Mouse (Mus musculus) adrenal gland, adult (tissue): ENCODE data around the gene Smoc1.
A peak's percentile ranks its signal among the peaks of the same experiment; 100 is the strongest.

Experiments
- DNase-seq, 2 experiments: peaks; one replicate each; pipeline ENCODE4 v3.0.0; 2022 to 2023; ENCODE audit warnings: low spot score in 1 of 2; ENCODE audit not compliant: inconsistent age in 2 of 2

Smoc1 gene

DNA sequence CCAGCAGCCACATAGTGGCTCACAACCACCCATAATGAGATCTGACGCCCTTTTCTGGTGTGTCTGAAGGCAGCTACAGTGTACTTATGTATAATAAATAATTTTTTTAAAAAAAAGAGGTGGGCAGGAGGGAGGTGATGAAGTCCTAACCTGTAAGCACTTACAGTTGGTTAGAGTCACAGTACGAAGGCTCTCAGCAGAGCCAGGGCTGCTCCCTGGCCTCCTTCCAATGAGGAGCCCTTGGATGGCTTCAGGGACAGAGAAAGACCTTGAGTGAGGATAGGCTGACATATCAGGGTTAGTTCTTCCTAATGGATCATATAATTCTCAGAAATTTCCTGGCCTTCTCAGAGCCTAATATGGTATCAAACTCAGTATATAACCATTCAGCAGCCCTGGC, 134.7 kb downstream of the Smoc1 start:
- DNase-seq, result peak; percentile 91 to 94

DNA sequence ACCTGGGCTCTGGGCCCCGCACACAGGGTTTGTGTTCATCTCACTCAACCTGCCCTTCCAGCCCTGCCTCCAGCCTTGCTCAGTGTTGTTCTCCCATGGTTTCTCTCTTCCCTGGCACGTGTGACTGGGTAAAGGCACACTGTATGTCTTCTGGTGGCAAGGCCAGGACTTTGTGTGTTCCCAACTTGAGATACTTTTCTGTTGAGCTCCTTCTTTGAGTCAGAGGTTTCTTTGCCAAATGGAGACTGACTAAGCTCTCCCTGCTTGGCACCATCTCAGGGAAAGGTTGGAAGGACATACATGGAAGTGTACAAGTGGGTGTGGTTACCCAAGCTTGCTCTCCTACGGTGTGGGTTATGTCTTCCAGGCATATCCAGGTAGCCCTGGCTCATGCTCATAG, 136.5 kb downstream of the Smoc1 start:
- DNase-seq, result peak; percentile 81 to 91

- peak in 1 of 2 experiments; percentile 67 for DNase-seq
Measured at GRCm38 (mm10) chr12:81163566-81163965, 137.0 kb downstream of the Smoc1 start.

DNA sequence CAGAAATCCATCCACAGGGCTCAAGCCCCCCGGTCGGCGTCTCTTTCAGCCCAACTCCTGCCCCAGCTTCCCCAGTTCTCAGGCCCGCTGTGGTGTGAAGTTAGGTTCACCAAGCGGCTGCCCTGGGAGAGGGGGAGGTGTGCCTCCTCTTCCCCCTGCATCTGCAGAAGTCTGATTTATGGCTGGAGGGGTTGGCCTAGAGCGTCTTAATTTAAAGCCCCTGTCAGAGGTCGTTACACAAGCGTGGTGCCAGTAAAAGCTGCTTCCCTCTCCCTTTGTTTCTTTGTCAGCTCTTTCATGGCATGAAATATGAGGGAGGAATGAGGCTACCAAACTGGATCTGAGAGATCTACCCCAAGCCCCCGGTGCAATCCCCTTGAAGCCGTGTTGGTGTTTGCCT, 139.5 kb downstream of the Smoc1 start:
- DNase-seq, result no peak

- no peak for DNase-seq
Measured at GRCm38 (mm10) chr12:81166615-81167014, 140.0 kb downstream of the Smoc1 start.

DNA sequence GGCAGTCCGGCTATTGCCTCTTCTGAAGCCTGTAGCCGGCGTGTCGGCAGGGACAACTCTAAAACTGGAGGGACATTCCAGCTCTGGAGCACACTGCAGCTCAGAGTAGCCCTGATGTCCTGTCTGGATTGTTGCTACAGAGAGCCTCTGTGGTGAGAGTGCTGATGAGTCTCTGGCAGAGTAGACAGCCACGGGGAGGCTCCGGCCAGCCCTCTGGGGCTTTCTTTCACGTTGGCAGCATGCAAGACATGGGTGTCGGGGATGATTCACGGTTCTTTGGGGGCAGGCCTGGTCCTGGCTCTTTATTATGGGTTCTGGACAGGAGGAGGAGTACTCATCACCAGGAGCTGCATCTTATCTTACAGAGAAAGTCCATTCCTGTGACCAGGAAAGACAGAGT, 140.5 kb downstream of the Smoc1 start:
- DNase-seq, result peak; percentile 44 to 60

DNA sequence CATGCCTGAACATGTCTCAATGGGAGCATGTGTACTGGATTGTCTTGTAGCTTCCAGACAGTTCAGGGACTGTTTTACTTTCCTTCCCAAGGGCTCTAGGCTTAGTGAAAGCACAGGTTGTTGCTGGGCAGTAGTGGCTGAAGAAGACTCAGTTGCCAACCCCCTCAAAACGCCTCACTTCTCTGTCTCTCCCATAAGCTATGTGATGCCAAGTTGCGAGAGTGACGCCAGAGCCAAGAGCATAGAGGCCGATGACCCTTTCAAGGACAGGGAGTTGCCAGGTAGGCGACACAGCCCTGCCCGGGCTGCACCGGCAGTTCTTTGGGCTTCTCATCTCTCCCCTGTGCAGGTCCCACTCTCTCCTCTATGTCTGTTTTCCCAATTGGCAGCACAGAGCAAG, 141.4 kb downstream of the Smoc1 start:
- DNase-seq, result peak in 1 of 2 experiments; percentile 66

DNA sequence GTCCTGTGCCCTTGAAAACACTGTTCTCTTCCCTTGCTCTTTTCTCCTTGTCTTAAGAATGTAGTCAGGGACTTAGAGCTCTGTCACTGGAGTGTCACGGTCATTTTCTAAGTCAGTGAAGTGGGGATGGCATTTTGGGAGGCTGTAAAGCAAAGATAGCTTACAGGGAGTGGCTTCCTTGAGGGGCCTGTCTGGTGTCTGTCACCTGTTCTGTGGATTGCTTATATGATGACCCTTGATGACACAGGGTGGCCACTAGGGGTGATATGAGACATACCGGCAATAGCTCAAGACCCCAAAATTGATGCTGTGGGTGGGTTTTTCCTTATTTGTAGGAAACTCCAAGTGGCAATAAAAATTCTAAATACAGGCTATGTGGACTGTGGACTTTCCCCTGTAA, 141.9 kb downstream of the Smoc1 start:
- DNase-seq, result no peak

- DNase-seq, result peak in 1 of 2 experiments; percentile 65
Measured at GRCm38 (mm10) chr12:81170076-81170475, 143.5 kb downstream of the Smoc1 start.

DNA sequence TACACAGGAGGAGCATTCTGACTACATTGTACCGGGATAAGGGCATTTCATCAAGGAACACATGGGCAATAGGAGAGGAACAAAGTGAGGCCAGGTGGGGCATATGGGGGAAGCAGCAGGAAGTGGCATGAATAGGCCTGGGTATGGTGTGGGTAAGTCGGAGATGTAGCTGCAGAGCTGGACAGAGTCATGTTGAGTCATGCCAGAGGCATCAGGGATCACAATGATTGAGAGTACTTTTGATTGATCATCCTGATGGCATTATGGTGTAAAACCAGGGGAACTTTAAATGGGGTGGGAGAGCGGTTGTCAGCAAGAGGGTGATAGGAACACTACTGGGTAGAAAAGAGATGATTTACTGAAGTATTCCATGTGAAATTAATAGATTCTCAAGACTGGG, 146.4 kb downstream of the Smoc1 start:
- DNase-seq, result peak in 1 of 2 experiments; percentile 75

DNA sequence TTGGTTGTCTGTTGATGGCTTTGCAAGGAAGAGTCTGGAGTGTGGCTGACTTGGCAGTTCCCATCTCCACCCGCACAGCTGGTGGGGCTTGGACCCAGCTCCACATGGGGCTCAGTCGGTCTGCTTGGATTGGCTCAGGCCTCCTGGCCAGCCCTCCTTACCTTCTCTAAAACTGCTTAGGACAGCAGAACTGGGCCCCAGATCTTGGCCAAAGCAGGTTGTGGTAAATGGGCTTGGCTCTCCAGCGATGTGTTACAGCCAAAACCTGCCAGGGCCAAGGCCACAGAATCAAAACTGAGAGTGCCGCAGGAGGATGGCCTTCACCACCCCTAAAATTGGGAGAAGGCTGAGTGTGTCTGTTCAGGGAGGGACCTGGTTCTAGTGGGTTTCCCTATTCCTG, 147.3 kb downstream of the Smoc1 start:
- peak; percentile 82 to 92 for DNase-seq

DNA sequence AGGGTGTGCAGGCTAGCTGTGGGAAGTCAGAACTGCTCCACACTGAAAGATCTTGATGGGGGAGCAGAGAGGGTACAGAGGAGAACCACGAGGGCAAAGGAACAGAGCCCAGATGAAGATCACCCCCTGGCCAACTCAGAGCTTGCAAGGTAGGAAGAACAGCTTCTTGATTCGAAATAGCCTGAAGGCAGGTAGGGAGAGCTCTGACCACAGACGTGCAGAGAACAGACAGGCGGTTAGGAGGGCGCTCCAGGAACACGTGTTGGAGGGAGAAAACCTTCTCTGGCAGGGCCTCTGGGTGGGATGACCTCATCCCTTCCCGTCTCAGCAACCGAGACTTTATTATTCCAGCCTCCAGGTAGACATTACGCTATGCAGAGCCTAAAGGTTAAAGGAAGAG, 148.6 kb downstream of the Smoc1 start:
- peak in 1 of 2 experiments; percentile 30 for DNase-seq

DNA sequence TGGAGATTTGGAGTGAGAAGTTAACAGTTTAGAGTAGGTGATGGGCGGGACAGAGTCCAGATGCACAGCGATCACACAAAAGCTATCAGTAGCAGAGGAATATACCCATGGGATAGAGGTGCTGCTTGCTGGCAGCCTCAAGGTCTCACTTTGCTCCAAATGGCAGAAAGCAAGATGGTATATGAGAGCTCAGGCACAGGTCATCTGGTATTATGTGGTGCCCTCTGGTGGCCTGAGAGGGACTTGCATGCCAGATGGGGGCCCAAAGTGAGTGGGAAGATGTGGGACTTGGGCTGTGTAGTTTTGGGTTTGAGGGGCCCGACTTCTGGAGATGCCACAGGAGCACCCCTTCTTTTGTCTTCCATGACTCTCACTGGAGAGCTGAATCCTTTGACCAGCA, 155.5 kb downstream of the Smoc1 start:
- peak; percentile 76 to 93 for DNase-seq

DNA sequence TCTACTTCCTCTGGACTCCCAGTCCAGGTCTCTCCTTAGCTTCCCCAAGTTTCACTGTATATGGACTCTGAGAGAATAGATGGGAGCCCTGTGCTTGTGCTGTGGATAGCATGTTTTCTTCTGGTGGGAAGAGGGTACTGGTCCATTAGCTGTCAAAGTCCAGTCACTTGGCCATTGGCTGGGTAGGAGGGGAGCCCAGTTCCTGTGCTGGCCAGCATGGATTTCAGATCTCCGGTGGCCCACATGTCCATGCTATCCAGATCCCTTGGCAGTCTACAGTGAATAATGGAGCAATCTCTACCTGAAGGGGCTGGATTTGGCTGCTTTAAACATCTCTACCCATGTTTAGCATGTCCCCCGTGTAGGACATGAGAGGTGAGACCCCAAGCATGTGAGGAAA, 158.4 kb downstream of the Smoc1 start:
- DNase-seq, result no peak

- DNase-seq, result peak in 1 of 2 experiments; percentile 24
Measured at GRCm38 (mm10) chr12:81186081-81186480, 159.5 kb downstream of the Smoc1 start.

GRCm38 (mm10) chr12:81186668-81187067, 160.1 kb downstream of the Smoc1 start:
- peak in 1 of 2 experiments; percentile 61 for DNase-seq

GRCm38 (mm10) chr12:81188423-81188822, 161.8 kb downstream of the Smoc1 start:
- peak in 1 of 2 experiments; percentile 41 for DNase-seq

GRCm38 (mm10) chr12:81188996-81189395, 162.4 kb downstream of the Smoc1 start:
- DNase-seq, result peak in 1 of 2 experiments; percentile 40

GRCm38 (mm10) chr12:81189636-81190035, 163.0 kb downstream of the Smoc1 start:
- DNase-seq, result peak; percentile 44 to 82

DNA sequence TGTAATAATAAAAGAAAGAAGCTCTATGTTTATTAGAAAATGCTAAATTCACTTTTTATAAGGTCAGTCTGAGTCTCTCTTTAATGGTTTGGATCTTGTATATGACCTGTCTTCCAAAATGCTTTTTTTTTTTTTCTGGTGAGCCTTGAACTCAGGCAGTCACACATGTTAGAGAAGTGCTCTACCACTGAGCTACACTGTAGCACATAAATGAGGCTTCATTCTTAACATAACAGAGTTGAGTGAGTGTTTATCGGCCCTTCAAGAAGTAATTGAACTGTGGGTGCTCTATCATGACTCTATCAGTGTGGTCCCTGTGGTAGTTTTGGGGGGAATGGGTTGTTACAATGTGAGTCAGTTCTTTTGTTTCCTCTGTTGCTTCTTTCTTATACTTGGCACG, 167.4 kb downstream of the Smoc1 start:
- no peak for DNase-seq

- DNase-seq, result no peak
Measured at GRCm38 (mm10) chr12:81197468-81198075, 171.0 kb downstream of the Smoc1 start.

DNA sequence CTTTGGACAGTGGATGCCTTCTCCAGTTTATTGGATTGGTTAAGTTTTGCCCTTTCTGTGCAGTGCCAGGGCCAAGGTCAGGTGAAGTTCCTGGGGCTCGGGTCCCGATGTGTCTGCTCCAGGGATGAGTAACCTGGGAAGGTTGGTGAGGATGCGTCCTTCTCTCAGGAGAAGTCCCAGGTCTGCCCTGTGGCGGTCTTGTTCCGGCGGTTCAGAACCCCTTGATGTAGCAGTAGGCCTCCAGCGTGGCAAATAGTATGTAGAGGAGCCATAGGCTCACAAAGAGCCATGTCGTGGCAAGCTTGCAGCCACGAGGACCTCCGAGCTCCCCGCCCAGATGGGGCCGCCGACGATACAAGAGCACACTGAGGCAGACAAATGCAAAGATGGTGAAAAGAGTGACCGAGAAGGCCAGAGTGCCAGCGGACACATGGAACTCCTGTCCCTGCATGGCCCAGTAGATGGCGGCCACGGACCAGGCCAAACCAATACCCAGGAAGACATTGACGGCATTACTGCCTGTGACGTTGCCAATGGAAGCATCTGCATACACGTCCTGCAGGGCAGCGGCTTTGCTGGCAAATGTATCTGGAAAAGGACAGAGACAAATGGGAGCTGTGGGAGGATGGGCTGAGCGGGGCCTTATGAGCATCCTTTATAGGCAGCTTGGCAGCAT, 172.8 kb downstream of the Smoc1 start:
- peak; percentile 81 to 92 for DNase-seq

DNA sequence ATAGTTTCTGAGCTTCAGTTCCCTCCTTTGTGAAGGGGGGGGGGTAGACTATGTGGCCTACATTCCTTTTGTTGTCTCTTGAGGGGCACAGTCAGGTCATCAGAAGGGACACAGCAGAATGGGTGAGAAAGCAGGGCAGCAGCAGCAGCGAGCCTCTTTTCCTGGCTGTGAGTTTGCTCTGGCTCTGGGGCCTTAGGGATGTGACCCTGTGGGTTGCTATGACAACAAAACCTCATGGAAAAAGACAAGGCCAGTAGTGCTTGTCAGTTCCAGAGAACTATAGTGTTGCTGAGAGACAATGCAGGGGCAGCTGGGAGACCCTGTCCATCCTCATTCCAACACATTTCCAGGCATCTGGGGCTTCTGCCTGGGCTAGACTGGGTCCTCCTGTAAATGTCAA, 176.6 kb downstream of the Smoc1 start:
- peak in 1 of 2 experiments; percentile 67 for DNase-seq
